Mouse (Mus musculus) activated CD4-positive, CD25-positive, alpha-beta regulatory T cell, adult 4 months (primary cell): ENCODE measurements around the gene Pde10a. TPM values are rescaled to one million over a fixed set of nuclear protein-coding genes. Genes with fewer than 3 reads are reported as not detected.

ENCODE experiments used
- ATAC-seq: one replicate; pipeline ENCODE4 v1.8.0; 2017
- polyA plus RNA-seq, 2 experiments: library from polyadenylated mRNA; unstranded; fragments of 100-300 nt; shearing (Covaris generic); gene quantifications; one replicate each; pipeline ENCODE4 v1.2.1; 2017

The Pde10a gene
- polyA plus RNA-seq, 2 experiments from 2014 or later: not detected

DNA sequence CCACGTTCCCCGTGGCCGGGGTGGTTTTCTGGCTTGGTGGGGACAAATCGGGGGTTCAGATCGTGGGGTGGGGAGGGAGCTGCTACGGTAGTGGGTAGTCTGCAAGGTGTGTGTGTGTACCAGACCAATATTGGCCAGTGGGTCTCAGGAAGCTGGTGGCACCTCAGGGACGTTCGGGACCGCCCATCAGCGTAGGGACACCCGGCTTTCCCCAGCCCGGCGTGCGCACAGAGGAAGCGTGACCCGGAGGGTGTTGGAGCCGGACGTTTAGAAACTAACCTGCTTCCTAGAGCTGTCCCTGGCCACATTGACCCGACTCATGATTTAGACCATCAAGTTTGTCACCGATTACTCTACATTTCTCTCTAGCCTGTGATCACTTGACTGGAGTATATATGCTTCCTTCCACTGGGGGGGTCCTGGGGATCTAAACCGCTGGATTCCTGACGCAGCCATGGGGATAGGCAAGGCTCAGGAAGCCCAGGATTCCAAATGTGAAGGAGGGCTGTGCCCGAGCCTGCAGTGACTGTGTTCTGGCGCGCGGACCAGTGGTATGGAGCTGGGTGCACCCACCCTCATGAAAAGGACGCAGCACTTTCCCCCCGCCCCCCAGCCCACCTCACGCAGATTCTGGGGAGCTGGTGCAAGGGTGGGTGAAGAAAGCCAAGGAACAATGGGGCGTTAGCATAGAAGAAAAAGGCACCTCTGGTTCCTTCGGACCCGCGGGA lies 277.2 kb downstream of the Pde10a start:
- ATAC-seq: no peak

DNA sequence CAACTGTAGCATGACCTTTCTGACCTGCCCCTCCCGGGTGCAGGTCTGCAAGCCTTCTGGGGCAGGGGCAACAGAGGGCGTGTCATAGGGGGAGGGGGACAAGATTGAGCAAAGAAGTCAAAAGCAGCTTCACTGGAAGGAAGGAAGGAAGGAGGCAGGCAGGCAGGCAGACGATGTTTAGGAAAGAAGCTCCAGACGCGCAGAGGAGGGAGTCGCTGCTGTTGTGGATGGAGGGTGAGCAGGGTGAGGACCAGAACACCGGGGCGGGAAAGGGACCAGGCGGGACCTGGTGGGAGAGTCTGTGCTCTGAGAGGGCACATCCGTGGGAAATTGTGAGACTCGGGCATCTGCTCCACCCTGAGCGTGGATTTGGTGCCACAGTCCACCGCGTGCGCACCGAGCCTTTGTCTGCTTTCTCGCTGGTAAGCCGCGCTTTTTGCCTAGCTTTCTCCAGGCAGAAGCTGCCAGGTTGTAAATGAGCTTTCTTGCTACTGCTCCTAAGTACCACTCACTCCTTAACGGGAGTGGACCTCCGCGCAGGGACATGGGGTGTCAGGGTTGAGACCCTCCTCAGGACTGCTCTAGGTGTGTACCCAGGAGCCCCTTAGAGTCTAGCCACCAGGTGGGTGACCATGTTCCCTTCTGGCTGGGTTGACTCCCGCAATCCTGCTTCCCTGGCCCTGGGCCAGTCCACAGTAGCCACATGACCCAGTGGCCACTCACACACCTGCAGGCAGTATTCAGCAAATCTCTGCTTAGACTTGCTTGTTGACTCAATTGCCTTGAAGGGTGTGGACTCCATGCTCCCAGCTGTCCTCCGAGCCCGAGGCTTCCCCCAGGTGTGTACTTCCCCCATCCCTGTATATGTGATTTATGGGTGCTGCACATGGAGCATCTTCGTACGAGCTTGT lies 278.0 kb downstream of the Pde10a start:
- ATAC-seq: no peak

DNA sequence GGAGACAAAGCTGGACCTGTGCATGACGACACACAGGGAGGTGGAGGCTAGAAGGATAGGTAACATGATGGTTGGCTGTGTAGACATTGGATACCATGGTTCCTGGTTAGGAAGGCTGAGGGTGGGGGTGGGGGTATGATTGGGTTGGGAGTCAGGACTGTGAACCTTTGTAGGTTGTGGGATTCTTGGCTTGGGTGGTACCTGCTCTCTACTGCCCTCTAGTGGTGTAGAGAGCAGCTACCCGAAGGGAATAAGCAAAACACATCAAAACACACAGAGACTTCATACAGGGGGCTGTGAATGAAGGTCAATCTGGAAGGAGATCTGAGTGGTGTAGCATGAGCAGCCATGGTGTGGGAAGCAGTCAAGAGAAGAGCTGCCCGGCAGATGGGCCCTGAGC lies 282.2 kb downstream of the Pde10a start:
- no peak for ATAC-seq

DNA sequence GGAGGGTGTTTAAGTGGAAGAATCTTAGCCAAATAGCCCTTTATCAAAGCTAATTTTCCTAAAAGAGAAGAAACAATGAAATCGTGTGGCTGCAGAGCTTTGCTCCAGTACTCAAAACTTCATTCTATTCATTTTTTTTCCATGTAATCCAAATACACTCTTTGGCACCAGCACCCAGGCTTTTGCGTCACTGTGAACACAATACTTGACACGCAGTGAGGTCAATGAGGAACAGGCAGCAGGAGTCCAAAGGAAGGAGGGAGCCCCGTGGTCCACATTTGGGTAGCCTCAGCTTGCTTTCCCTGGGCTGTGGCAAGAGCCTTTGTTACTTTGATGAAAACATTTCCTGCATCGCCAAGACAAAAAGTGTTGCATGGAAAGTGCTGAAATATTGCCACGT lies 284.6 kb downstream of the Pde10a start:
- no peak for ATAC-seq

DNA sequence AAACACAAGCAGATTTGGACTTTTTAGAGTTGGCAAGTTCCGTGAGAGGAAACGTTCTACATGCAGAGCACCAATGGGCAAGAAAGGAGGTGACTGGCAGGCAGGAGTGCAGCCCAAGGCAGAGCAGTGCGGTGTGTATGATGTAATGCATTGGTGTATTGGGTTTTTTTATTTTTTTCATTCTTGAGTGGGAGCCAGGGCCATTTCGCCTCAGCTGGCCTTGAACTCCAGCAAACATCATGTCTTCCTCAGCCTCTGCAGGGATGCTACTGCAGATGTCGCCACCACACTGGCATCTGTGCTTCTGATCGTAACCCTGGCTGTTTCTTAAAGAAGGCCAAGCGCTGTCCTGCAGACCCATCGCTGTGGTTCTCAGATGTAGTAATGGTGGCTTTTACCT lies 285.0 kb downstream of the Pde10a start:
- ATAC-seq: no peak

DNA sequence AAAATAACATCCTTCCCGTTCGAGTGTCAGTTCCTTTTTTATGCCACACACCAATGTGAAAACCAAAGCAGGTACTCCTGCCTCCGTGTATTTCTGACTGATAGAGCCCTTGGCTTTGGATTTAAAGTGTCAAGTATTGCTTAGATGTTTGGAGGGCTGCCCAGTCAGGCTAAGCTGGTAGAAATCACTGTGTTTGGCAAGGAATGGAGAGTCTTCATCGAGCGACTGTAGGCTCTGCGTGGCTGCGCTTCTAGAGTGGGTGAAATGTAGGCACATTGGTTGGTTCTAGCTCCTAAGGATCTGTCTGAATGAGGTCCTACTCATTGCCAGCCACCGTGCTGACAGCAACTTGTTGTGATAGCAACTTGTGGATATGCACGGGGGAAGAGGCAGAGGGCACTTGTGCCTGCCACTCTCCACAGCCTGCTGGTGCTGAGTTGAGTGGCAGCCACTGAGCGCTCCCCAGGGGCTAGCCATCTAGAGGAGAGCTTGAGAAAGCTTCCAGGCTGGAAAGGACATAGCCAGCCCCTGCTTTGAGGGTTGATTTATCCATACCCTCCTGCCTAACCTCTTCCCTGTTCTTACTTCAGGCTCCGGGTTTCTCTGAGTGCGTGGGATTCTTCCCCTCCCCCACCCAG lies 287.2 kb downstream of the Pde10a start:
- no peak for ATAC-seq

DNA sequence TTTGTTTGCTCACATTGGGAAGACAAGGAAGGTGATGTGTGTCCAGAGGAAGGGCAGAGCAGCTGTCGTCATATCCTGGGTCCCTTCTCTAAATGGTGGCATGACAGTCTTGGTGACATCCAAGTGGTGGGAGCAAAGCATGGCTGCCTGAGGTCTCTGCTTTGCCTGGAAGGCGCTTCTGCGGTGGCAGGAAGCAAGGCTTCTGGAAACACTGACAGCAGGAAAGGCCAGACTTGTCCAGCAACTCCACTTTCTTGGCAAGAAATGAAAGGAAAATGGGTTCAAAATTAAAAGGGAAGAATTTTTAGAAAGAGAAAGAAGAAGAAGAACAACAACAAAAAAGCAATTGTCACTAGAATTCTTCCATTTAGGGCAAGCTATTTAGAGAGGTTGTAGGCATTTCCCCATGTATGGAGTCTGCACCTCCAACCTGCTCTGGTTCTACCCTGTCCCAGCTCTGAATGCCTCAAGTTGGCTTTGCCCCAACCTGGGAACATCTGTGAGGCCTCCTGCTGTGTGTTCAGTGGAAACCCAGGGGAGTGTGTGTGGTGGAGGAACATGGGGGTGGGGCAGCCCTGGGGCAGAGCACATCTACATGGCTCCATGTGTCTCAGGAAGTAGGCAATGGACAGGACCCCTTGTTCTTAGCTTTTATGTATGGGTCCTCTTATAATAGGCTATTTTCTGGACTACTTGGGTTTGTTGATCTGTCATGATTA lies 288.8 kb downstream of the Pde10a start:
- no peak for ATAC-seq

DNA sequence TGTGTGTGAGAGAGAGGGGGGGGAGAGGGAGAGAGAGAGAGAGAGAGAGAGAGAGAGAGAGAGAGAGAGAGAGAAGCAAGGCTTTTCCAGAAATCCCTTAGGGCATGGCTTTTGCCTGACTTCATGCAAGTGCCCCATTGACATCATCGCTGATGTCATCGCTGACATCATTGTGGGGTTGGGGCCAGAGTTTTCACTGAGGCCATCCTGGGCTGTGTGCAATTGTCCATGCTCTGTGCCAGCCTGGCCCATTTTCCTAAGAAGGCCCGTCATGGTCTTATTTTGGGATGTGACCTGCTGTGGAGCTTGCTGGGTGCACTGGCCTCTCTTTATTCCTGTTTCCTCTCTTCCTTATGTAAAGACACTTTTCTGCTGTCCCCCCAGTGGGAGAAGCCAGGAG lies 290.2 kb downstream of the Pde10a start:
- no peak for ATAC-seq

DNA sequence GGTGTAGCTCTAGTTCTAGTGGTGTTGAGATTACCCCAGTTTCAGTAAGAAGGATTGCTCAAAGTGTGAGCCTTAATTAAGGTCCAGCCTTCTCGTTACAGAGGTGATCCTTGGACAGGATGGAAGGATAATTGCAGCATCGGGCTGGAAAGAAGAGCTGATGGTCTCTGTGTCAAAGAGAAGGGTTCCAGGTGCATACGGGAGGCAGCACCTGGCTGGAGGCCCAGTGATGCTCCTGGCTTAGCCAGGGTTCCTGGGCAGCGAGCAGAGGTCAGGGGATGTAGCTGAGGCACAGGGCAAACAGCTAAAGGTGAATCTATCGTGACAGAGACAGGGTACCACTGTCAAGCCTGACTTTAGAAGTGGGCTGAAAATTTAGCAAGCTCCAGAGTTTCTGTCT lies 290.7 kb downstream of the Pde10a start:
- ATAC-seq: no peak

DNA sequence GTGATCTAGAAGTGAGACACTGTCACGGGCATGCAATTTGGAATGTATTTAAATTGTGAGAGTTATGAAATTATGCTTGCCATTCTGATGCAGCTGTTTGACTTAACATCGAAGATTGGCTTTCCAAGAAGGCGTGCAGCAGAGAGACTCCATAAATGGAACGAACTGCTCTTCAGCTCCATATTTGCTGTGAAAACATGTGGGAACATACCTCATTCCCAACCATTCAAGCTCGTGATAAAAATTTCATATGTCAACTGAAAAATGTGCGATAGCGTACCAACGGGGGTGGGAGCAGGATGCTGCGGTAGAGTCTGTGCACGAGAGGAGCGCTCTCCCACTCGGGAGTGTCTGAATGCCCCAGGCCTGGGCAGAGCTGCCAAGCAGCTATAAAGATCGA lies 293.5 kb downstream of the Pde10a start:
- no peak for ATAC-seq

DNA sequence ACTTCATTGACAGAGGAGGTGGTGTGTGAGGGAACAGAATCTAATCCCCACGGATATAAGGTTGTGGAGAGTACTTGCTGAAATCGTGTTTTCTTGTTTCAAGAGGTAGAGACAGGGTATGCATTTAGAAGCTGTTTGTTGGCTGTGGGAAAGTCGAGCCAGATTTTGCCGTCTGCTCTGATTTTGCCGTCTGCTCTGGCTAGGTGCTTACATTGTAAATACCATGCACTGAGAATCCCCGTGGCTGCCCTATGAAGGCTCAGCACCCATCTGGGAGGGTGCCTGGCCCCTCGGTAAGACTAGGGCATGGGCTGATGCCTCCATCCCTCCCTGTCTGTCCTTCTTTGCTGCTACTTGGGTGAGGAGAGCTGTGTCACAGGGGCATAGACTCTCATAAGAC lies 298.4 kb downstream of the Pde10a start:
- no peak for ATAC-seq

DNA sequence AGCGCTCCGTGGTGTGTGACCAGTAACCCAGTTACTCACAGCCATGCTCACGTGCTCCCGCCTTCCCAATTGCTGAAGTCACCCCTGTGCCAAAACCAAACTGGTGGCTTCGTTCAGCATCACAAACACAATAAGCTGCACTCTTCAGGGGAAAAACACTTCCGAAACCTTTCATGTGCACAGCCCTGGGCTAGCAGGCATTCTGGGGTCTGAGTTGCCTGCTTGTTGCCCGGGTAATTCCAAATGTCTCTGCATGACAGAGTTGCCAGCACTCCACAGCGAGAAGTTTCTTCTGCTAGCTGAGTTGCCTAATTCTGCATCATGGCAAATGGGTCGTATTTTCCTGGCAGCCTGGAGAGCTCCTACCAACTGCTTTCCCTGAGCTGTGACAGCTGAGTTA lies 302.0 kb downstream of the Pde10a start:
- no peak for ATAC-seq

DNA sequence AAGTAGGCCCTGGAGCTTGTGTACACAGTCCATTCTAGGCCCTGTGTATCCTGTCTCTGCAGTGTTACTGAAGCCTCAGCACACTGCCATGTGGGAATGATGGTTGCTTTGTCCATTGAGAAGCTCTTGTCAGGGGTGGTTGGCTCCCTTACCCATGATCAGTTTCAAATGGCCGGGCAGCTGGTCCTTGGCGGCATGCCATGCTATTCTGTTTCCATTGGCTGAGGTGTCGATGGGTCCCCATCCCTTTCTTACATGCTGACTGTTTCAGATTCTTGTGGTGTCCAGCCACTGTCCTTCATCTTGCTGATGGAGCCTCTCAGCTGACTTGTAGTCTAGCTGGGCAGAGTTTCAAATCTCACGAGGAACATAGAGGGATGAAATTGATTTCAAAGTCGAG lies 305.8 kb downstream of the Pde10a start:
- ATAC-seq: no peak

DNA sequence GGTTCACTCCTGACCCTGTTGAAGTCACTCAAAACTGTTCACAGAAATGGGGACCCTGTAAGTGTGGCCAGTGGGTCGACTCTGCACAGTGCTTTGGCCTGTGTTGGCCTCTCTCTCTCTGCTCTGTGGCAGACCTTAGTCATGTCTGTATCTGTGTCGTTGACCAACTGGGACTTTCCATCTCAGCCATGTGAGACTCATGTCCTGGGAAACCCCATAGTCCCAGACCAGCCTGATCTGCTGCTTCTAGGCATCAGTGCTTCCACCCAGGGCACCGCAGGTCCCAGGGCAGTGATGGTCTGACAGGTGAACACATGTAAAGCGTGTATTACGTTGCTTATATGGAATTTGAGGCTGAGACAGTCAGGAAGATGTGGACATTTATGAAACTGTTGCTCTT lies 311.1 kb downstream of the Pde10a start:
- ATAC-seq: no peak

DNA sequence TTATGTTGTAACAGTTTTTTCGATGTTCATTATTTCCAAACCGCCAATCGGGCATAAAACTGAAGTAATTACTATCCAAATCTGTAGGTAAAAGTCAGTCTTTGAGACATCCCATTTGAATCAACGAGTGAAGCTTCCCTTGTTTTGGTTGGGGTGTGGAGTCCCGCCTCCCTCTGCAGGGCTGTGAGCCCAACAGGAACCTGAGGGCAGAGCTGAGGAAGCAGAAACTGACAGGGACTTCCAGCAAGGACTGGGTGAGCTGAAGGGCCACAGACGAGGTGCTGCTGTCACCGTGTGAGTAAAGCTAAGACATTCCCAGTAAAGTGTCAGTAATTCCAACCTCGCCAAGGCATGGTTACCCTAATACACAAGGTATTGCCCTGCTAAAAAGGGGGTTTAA lies 313.1 kb downstream of the Pde10a start:
- no peak for ATAC-seq

DNA sequence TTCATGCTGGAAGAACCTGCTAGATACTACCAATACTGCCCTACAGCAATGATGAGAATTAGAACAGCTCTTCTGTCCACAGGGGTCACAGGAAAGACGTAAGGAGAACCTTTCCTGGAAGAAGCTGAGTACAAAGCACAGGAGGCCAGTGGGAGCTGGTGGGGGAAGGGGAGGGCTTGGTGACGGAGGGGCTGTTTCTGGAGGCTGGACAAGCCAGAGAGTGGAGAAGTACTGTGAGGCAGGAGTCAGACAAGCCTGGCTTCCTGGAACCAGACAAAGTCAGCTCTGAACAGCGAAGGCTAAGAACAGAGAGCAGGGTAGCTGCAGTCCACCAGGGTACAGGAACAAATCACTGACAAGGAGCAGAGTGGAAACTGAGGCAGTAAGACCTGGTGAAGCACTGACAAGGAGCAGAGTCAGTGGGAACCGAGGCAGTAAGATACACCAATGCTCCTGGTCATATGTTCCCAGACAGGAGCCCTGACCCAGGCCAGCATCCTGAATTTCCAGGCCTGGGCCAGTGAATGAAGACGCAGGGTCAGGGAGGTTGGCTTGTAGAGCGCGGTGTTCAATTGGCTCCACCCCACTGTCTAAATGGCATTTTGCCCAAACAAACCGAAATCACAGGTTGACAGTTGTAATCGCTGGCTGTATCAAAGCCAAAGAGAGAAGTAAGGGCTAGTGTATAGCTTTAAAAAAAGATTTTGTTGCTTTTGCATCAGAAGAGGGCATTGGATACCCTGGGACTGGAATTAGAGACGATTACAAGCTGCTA lies 314.3 kb downstream of the Pde10a start:
- ATAC-seq: no peak

DNA sequence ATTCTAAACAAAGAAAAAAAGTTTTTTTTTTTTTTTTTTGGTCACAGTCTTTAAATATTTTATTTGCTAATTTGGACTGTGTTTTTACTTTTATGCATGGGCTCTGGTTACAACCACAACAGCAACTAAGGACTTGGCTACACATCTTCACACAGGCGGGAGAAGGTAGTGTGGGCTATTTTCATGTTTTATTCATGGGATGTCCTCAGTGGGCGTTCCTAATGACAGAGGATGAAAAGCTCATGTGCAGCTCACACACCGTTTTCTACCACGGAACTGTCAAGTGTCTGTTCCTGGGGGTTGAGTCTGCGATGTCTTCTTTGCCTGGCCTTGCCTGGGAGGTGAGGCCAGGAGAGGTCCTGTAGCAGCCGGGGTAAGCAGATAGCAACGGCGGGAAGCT lies 315.9 kb downstream of the Pde10a start:
- no peak for ATAC-seq

DNA sequence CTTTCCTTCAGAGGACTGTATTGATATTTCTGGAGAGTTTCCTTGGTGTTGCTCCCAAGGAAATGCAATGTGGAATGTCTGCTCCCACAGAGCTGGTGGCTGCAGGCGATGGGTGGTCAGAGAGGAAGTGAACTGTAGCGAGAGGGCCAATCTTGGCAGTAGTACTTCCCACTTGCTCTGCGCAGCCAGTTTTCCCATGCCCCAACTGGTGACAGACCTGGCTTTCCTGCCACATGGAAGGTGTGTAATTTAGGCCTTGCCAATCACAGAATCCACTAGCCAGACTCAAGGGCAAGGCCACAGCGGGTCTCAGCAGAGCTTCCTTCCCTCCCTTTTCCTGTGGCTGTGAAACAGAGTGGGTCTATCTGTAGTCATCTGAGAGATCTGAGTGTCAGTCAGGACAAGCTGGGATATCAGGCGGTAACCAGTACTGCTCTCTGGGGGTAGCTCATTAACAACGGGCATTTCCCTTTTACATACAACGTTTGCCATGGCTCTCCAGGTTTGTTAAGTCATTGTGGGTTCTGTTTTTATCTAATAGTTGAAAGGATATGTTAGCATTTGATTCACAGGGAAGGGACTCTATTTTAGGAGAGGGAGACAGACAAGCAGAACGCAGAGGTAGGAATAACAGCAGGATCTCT lies 316.8 kb downstream of the Pde10a start:
- ATAC-seq: no peak

DNA sequence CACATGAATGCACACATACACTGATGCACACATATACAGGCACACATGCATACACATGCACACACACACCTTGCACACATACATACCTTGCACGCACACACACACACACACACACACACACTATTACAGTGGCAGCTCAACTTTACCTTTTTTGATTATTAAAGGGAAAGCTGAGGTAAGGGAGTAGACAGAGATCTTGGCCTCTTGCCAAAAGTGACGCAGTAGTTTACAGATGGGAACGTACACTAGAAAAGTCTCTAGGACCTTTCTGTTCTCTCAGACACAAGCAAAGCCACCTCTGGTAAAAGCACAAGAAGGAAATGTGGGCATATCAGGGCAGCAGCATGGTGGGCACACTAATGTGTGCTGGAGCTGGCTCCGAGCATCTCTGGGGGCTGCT lies 317.5 kb downstream of the Pde10a start:
- ATAC-seq: no peak

DNA sequence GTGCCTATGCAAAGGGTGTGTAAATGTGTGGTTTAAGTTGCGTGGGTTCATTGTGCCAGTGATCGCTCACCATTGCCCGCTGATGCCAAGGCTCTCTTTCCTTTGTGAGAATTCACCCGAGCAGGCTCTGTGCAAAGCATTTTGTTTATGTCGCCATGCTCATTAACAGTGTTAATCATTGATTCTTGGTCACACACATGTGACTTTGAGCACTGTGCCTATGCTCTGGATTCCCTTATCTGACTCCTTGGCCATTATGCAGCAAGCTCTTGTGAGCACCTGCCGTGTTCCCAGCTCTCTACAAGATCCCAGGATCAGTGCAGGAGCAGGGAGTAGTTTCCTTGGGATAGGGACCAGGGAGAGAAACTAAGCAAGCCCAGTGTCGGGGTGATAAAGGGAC lies 318.8 kb downstream of the Pde10a start:
- ATAC-seq: no peak

DNA sequence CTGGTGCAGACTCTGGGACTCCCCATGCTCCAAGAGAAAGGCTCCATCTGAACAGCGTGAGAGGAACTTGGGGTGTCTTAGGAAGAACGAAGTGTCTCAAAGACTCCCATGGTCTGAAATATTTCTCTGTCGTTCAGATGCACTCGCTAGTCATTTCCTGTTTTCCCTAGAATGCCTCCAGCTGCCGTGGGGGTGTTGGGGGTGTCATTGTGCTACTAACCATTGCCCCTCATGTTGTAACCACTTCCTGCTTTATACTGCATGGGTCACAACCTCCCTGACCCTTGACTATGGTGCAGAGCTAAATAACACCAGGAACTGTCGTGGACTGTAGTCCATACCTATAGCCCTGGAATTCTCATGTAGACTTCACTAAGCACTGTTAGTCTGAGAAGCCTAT lies 321.3 kb downstream of the Pde10a start:
- ATAC-seq: no peak

DNA sequence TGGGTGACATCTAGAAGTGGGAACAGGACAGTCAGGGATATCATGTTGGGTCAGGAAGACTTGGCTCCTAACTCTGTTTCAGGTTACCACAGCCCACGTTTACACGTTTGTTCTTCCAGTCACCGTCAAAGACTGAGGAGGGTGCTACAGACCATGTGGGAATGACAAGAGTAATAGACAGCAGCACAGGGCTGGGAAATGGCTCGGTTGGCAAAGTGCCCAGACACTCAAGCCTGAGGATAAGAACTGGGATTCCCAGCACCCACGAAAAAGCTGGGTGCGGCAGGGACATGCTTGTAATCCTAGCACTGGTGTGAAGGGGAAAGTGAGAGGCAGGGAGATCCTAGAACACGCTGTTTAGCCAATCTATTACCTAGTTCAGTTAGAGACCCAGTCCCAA lies 322.4 kb downstream of the Pde10a start:
- ATAC-seq: no peak
